Mouse (Mus musculus) T-cell, adult 2 months (primary cell): ENCODE results near the gene Mapk11.
A peak's percentile ranks its signal among the peaks of the same experiment; 100 is the strongest.

Experiments used
- DNase-seq: peaks from one replicate; pipeline ENCODE4 v3.0.0; 2022; ENCODE audit warnings: low spot score

The Mapk11 gene

DNA sequence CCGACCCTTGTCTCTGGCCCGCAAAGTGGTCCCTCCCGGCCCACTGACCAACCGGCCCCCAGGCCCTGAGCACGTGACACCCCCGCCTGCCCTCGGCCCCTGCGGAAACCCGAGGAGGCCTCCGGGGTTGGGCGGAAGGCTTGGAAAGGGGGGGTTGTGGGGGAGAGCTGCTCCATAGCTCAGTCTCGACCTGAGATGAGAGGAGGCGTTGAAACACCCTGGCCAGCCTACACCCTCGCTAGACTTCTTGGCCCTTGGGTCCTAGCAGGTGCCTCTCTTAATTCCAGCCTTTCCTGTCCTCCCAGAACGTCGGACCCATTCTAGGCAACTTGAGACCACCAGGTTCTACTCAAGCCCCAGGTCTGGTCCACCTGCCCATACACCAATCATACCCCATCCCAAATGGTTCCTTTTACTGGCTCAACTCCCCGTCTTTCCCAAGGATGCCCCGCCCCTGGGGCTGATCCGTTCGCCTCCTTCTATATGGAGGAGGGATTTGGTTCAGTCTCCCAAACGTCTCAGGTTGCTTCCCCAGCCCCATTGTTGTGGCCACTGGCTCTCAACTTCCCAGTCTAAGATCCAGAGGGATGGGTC lies 8.7 kb downstream of the Mapk11 start, which contains the start of gene Mapk12:
Mapk12 (minus strand) TSS at position 45 of the 594 bp plus-strand sequence.
- no peak for DNase-seq

DNA sequence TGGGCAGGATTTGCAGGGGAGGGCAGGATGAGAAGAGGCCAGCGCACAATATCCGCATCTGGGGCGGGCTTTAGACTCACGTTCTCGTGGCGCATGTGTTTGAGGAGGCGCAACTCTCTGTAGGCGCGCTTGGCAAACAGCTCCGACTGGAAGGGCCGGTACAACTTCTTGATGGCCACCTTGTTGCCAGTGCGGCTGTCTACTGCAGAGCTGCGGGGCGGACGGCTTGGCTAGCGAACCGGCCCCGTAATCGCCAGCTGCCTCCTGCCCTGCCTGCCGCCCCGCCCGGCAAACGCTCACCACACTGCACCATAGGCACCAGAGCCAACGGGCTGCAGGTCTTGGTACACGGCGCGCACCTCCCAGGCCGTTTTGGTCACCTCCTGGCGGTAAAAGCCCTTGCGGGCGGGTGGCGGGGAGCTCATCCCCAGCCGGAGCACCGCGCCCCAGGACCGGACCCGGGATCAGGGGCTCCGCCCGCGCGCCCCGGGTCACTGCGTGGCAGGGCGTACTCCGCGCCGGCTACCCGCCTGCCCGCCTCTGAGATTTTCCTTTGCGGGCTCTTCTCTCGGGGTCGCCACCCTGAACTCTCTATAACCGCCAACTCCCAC lies 9.3 kb downstream of the Mapk11 start:
- no peak for DNase-seq

DNA sequence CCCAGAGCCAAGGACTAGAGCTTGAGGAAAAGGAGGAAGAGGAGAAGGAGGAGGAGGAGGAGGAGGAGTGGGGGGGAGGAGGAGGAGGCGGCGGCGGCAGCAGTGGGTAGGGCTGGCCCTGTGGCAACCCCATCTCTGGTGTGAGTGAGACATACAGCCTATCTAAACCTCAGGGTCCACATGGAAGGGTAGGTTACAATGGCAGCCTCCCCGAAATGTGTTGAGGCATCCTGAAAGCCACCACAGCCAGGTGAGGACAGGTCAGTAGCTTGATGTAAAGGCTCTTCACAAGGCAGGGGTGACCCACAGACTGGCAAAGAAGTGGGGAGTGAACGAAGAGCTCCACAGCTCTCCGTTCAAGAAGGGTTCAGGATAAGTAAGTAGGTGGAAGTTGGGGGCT lies 10.9 kb downstream of the Mapk11 start:
- DNase-seq: no peak

DNA sequence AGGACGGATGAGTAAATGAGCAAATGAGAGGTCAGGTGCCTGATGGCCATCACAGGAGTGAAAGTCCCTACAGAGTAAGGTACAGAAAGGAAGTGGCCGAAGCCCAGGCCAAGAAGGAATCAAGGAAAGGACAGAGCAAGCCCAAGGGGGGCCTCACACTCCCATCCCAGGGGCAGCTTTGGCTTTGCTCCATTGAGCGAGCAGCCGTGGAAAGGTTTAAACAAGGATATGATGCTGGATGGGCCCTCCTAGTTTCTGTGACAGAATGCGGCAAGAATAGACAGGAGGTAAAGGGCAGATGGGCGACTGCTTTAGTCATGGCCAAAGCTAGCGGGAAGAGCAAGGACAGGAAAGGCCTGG lies 11.4 kb downstream of the Mapk11 start:
- no peak for DNase-seq

DNA sequence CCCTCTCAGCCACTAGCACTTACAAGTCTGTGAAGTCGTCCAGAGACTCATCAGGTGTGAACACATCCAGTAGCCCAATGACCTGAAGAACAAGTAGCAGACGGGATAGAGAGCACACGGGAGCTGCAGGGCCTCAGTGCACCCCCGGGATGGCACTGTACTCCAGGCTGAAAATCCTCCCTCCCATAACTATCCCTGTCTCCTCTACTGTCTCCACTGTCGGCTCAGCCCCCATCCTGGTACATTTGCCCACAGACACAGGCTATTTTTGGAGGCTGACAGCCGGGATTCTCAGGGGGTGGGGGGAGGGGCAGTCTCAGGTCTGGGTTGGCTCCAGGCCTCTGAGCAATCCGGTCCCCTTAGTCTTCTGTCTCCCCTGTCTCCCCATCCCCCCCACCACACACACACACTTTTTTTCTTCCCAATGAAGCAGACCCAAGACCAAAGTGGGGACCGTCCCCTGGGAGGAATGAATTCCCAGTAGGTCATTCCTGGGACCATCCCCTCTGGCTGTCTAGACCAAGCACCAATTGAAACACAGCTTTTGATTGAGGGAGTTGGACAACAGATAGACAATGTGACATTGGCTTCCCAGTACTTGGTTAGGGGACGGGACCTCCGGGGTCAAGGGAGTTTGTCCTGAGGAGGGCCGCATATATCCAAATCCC lies 11.9 kb downstream of the Mapk11 start:
- DNase-seq: no peak

DNA sequence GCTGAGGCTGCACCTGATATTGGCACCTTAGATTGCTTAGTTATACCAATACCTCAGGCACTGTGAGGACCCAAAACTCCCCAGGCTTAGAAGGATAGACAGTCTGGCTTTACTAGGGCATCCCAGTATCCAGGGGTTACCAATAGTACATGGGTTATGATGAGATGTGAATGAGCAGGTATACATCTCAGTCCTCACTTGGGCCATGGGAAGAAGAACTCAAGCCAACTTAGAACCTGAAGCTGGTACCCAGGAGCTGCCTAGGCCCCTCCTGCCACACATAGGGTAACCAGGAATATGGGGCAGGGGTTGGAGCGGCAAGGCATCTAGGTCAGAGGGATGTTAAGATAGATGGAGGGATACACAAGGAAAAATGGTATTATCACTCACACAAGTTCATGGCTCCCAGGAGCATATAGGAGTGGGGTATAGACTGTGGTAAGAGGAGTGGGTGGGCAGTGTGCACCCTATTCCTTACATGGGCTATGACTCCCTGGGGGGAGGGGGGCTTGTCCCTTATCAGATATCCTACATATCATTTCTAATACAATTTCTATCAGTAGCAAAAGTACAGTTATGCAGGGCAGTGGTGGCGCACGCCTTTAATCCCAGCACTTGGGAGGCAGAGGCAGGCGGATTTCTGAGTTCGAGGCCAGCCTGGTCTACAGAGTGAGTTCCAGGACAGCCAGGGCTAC lies 12.8 kb downstream of the Mapk11 start:
- DNase-seq: no peak

DNA sequence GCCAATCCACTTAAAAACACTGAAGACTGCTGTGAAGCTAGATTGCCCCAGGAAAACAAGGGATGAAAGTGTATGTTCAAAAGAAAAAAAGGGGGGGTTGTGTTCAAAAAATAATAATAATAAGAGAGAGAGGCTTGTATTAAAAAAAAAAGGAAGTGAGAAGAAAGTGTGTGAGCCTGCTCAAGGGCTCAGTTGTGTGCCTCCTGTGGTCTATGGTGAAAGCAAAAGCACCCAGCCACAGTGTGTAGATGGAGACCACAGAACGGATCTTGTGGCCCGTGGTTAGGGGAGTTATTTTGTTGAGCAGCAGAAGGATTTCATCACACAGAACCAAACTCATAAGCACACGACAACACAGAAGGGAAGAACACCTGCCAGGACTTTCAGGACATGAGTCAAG lies 18.1 kb downstream of the Mapk11 start:
- peak; percentile 90 for DNase-seq

DNA sequence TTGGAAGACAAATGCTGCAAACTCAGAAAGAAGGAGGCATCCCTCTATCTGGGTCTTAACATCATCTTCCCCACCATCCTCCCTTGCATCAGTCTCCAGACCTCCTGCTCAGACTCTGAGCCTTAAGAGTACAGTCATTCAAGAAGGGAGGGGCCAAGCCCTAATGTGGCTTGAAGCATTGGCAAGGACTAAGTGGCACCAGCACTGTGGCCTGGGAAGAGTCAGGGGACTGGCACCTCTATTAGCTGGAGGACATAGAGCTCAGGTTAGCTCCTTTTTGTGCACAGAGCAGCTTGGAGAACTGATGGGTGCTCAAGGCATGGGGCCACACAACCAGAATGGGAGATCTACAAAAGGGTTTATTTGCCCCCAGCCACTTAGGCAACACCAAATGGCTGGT lies 19.2 kb downstream of the Mapk11 start:
- no peak for DNase-seq

DNA sequence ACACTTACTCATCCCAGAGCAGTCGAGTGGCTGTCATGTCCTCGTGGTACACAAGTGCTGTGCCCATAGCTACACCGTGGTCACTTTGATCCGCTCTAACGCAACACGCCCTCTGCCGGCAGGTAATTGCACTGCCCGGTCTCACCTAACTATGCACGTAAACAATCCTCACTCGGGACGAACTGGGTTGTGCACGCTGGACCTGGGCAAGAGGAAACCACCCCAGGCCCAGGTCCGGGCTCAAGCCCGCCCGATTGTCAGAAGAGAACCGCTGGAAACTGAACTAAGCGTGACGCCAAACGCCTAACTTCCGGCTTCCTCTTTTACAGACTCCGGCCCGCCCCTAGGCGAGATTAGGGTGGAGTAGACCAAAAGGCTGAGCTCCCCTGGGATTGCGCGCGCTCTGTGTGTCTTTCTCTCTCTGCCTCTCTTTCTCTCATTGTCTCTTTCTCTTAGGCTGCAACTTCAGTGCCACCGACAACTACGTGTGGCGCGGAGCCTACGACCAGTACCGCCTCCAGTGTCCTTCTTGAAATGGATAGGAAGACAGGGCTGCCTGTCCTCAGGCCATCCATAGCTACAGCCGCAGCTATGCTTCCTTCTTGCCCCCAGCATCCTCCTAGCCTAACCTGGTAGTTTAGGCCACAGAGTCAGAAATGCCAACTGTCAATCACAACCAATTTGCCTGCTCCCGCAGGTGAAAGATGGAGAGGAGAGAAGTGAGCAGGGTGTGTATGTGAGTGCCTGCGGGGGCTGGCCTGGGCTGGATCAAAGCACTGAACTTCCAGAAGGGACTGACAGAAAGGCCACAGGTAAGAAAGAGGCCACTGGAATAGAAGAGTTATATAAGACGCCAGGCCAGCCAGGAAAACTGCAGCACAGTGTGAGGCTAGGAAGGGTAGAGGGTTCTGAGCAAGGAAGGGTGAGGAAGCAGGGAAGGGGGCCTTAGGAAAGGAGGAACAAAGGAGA lies 20.8 kb downstream of the Mapk11 start, which contains the start of gene Hdac10:
Hdac10 (minus strand) TSS at position 319 of the 969 bp plus-strand sequence.
- DNase-seq: peak; percentile 80

DNA sequence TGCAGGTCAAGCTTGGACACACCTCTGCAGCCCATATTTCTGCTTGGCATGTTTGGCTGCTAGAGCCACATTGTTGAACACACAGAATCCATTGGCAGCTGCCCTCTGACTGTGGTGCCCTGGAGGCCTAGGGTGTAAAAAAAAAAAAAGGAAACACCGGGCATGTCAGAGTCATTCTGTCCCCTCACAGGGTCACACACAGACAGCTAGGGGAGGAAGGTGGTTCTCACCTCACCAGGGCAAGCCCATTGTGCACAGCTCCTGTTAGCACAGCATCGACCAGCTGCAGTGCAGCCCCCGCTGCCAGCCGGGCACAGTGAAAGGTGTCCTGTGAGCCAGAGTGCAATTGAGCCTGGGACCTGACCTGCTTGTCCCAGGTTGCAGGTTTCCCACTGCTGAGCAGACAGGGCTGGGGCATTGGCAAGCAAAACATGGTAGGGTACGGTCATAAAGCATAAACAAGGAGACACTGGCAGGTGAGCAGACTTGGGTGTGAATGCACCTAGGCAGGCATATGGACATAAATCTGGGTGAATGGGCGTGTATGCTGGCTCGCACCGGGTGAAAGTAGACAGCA lies 22.0 kb downstream of the Mapk11 start:
- DNase-seq: no peak

DNA sequence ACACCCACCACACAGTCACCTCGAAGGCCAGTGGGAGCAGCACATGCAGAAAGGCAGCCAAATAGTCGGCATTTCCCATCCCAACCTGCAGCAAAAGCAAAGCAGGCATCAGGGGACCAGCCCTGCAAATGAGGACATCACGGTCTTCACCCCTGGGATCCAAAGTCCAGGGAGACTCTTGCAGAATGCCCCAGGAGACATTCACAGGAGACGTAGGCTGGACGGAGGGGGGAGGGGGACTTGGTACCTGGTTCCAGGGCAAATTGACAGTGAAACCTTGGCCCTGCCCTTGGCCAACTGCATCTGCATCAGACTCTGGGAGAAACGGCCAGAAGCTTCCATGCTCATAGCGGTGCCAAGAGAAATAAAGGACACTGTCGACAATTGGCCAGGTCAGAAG lies 22.8 kb downstream of the Mapk11 start:
- DNase-seq: no peak

DNA sequence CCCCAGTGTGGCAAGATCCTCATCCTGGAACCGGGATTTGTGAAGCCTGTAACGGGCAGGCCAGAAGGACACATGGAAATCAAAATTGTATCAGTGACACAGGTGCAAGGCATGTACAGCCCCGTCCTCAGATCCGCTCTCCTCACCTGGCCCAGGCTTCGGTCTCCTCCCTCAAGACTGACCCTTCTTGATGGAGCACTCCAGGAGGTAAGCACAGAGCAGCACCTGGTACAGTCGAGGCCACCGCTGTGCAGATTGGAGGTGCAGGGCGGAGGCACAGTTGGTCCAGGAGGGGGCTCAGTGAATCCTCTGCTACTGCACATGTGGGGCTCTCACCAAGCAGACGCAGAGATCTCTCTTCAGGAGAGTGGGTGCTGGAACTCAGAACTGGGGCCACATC lies 24.1 kb downstream of the Mapk11 start:
- no peak for DNase-seq

DNA sequence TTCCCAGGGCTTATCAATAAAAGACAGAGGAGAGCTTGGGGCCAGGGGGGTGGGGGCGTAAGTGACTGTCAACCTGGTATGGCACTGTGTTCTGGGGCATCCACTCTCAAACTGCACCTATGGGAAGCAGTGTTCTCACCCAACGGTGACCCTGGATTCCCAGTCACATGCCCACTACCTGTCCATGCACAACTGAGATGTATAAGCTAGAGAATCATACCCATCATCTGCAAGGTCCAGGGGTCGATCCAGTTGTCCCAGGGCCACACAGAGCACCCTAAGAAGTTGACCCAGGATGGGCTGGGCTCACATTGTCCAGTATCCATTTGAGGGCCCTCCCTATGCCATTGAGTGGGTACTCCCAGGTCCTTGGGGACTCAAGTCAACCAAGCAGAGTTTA lies 25.1 kb downstream of the Mapk11 start:
- no peak for DNase-seq

DNA sequence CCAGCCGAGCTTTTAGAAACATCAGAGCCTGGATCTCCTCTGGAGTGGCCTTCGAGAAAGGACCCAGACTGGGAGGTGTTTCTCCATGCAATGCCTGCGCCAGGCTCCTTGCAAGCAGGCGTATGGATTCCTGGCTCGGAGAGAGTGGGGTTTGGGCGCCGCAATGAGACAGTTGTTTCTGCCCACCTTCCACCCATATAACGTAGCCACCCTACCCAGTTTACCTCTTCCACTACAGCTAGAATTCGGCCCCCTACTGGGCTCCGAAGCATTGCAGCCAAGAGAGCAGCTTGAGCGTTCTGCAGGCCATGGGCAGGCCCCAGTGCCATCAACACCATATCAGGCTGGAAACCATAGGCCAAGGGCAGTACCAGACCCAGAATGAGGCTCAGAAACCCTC lies 25.8 kb downstream of the Mapk11 start:
- no peak for DNase-seq

DNA sequence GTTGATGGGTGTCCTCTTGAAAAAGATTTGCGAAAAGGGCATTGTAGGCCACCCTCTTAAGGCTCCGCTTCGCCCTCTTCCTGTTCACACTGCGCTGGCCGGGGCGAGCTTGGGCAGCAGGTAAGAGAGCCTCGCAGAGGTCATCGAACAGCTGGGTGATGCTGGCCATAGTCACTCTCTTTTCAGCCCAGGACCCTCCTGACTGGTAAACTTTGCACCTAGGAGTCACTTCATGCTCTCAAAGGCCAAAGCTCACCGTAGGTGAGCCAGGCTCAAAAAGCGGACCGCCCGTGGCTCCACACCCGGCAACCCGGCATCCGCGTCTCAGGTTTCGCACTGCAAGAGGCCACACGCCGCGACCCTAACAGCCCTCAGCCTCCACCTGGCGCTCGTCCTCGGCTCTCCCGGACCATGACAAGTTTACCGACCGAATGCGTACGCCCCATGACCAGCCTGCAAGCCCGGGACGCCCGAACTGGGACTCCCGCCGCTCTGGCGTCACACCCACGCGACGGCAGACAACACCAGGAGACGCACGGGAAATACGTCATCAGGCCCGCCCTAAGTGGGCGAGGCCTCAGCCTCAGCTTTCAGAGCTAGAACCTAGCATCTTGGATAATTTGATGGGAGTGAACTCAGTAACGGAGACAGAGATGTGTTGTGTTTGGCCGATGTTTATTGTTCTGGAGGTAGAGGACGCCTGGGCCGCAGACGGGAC lies 26.6 kb downstream of the Mapk11 start, which contains the start of gene Tubgcp6:
Tubgcp6 (minus strand) TSS at position 464 of the 718 bp plus-strand sequence.
- peak; percentile 91 for DNase-seq

DNA sequence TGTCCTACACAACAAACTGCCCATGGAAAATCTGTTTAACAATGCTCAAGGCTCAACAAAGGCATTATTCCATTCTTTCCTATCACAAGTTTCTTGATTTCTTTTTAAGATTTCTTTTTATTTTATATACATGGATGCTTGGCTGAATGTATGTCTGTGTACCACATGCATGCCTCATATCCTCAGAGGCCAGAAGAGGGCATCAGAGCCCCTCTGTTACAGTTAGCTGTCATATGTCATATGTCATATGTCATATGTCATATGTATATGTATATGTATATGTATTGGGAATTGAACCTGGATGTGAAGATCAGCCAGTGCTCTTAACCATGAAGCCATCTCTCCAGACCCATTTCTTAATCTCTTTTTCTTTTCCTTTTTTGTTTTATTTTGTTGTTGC lies 31.4 kb downstream of the Mapk11 start:
- peak; percentile 37 for DNase-seq

DNA sequence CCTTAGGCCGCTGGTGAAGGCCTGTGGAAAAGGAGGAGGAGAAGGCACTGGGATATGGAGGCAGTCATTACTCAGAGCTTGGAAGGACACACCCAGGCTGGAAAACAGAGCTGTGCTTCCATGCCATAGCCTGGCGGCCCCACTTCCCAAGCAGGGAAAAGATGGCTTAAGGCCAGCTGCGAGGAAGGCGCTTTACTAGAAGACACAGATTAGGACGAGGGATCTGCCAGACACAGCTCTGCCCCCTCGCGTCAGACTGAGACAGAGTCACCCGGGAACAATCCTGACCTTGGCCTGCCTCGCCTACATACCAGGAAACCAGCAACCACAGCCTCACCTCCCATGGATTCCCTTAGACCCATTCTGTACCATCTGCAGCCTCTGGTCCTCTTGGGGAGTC lies 39.3 kb downstream of the Mapk11 start:
- DNase-seq: no peak

DNA sequence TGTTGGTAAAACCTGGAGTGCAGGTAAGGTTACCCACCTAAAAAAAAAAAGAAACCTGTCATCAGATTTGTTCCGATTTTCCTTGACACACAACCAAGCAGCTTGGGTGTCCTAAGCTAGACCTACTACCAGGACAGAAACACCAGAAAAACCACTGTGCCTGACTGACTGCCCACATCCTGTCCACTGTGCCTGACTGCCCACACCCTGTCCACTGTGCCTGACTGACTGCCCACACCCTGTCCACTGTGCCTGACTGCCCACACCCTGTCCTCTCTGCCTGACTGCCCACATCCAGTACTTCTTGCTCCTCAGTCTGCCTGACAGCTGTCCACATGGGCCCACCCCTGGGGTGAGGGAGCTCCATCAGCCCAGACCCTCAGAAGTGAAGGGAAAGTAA lies 42.5 kb downstream of the Mapk11 start:
- no peak for DNase-seq

DNA sequence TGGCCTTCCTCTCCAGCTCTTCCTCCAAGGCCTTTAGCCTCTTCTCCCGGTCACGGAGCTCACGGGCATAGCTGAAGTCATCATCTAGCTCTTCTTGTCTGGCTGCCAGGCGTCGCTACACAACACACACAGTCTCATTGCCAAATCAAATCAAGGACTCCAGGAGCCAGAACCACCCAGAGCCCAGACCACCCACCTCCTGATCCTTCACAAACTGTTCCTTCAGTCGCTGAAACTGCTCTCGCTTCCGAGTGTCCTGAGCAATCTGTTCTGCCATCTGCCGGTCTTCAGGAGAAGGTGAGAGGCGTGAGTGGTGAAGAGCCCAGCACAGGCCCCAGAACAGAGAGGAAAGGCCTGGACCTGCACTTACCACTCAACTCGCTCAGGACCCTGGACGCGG lies 43.4 kb downstream of the Mapk11 start:
- DNase-seq: no peak

DNA sequence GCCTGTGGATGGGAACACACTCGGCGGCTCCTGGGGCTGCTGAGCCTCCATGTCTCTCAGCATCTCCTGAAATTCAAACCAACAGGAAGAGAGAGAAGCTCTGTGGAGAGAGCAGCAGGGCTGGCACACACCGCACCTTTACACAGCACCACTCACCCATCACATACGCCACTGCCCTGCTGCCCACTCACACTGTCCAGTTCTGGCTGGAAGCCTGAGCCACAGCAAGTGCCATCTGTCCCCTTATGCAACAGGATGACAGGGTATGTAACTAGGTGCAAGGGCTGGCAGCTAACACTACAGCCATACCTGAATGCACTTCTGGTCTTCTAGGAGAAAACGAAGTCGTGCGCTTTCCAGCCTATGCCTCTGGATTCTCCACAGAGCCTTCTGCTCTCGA lies 45.0 kb downstream of the Mapk11 start:
- no peak for DNase-seq

DNA sequence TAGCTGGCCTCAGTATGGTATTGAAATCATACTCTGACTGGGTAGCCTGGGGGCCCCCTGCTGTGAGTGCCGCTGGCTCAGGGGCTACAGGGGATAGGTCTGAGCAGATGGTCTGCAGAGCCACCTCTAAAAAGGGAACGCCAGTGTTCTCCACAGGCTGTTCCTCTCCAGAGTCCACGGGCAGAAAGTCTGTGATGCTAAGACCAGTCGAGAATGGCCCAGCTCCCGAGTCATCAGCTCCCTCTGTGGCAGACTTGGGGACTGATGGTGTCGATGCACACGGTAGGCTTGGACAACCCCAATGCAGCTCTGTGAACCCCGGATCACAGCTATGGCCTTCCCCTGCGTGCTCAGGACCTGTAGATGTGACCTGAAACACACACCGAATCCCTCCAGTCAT lies 45.5 kb downstream of the Mapk11 start:
- DNase-seq: no peak
